Mouse (Mus musculus) intestine, postnatal 0 days (tissue): ENCODE data around the gene Ccl7. TPM values are rescaled to one million over a fixed set of nuclear protein-coding genes. Genes with fewer than 3 reads are reported as not detected.

Experiments
- ATAC-seq: fragments of 200-750 bp; cut with Nextera tagmentation; 2 replicates; pipeline ENCODE4 v1.8.0; 2017; ENCODE audit warnings: mild to moderate bottlenecking, moderate TSS enrichment, moderate library complexity
- H3K27ac ChIP-seq: fragments of 300-500 bp; sonication (generic); 2 replicates; pipeline ENCODE4 v1.5.1; 2014; ENCODE audit warnings: mild to moderate bottlenecking, low read depth, low read length, moderate library complexity
- H3K27me3 ChIP-seq: fragments of 300-500 bp; sonication (generic); replicated peaks from 2 replicates; pipeline ENCODE4 v1.6.1; 2014; ENCODE audit warnings: low read length, mixed read lengths; ENCODE audit not compliant: control insufficient read depth, insufficient read depth
- H3K36me3 ChIP-seq: fragments of 300-500 bp; sonication (generic); 2 replicates; pipeline ENCODE4 v1.6.1; 2014; ENCODE audit warnings: mild to moderate bottlenecking, moderate library complexity; ENCODE audit not compliant: control insufficient read depth, insufficient read depth
- H3K4me1 ChIP-seq: fragments of 300-500 bp; sonication (generic); replicated peaks from 2 replicates; pipeline ENCODE4 v1.6.1; 2014; ENCODE audit warnings: antibody characterized with exemption, low read length, mixed read lengths; ENCODE audit not compliant: control insufficient read depth, insufficient read depth
- H3K4me2 ChIP-seq: fragments of 300-500 bp; sonication (generic); replicated peaks from 2 replicates; pipeline ENCODE4 v1.6.1; 2014; ENCODE audit warnings: low read depth, mild to moderate bottlenecking, moderate library complexity
- H3K4me3 ChIP-seq: fragments of 300-500 bp; sonication (generic); 2 replicates; pipeline ENCODE4 v1.5.1; 2014; ENCODE audit warnings: low read depth, low read length
- H3K9ac ChIP-seq: fragments of 300-500 bp; sonication (generic); 2 replicates; pipeline ENCODE4 v1.6.1; 2014; ENCODE audit warnings: mild to moderate bottlenecking, low read depth, low read length
- H3K9me3 ChIP-seq: fragments of 300-500 bp; sonication (generic); 2 replicates; pipeline ENCODE4 v1.6.1; 2016; ENCODE audit warnings: mixed run types; ENCODE audit not compliant: control insufficient read depth
- CTCF ChIP-seq: sonication (generic); IDR thresholded peaks from 2 replicates; pipeline ENCODE4 v1.5.1; 2016; ENCODE audit warnings: low read depth, mild to moderate bottlenecking, control low read depth, antibody characterized with exemption, moderate library complexity
- WGBS: fragments of 180-500 bp; shearing (Covaris S2); extraction: QIAGEN DNeasy Blood & Tissue Kit; methylation state at CpG from one replicate; pipeline ENCODE4 v1.1.7; 2014; 5-methylcytosine and 5-hydroxymethylcytosine counted together
- polyA plus RNA-seq: library from polyadenylated mRNA; unstranded; fragments of >200 nt; fragmentation: Nextera tagmentation; extraction: Ambion mirVana; gene quantifications from 2 replicates; pipeline ENCODE4 v1.2.1, GENCODE M21; 2015

Ccl7 gene
- polyA plus RNA-seq, 1 experiment from 2014 or later, result 2.6 TPM

DNA sequence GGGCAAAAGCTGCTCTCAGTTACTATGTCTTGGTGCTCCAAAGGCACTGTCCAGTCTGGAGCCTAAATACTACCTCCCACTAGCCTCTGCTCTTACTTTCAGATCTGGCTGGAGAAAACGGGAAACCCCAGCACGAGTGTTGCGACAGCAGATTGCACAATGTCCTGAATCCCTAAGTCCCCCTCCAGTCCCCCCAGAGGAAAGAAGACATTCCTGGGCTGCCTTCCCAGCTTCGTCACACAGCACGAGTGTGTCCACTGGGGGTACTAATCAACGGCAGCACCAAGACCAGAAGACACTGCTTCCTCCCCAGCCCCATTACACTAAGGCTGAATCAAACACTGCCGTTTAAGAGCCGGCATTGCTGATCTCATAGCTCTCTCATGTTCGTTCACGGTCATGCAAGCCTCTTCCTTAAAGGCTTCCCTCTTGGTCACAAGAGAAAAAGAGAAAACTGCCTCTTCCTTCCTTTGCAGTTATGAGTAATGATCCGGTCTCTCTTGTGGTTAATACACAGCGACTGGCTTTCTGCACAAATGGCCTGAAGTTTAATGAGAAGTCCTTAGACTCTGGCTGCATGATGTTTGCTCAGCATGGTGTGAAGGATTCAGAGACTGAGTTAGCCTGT lies 38.6 kb upstream of the Ccl7 start:
- H3K4me3 ChIP-seq, result no peak overlapping the region
- ATAC-seq, result no peak
- H3K4me1 ChIP-seq, result no peaks in the 10 kb centered on the region
- no peak overlapping the region; the same call in 1 of the 2 replicates for H3K4me2 ChIP-seq
- no peak overlapping the region for H3K27ac ChIP-seq
- no peaks in the 10 kb centered on the region for H3K9me3 ChIP-seq
- no peaks in the 10 kb centered on the region for H3K36me3 ChIP-seq
- no peaks in the 10 kb centered on the region for H3K27me3 ChIP-seq
- peak; percentile 18; the same call in 1 of the 2 replicates for TF ChIP-seq CTCF
- no peak overlapping the region for H3K9ac ChIP-seq
- 35% methylated on average over 12 of the region's 12 CpGs for WGBS

DNA sequence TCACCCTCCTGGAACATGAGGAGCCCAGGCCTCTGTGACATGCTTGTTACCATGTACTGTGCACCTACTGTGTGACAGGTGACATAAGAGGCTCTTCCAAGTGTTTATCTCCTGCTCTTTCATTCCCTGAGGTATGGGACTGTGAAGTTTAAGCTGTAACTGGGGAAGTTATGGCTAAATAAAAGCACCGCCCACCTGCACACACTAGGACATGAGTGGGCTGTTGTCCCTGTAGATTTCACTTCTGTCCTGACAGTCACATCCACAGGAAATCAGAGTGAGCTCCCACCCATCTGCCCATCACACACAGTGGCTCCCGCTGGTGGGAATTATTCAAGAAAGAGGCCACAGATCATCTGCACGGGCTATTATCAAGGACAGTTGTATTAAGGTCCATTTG lies 35.4 kb upstream of the Ccl7 start:
- Histone ChIP-seq H3K27me3 (no peaks in the 10 kb centered on the region), H3K9me3 (no peaks in the 10 kb centered on the region), H3K36me3 (no peaks in the 10 kb centered on the region), H3K27ac (no peak overlapping the region), H3K4me1 (no peaks in the 10 kb centered on the region), H3K9ac (no peak overlapping the region), H3K4me3 (no peak overlapping the region), H3K4me2 (no peak overlapping the region)
- WGBS, result 92% methylated on average over 3 of the region's 3 CpGs
- no peak for TF ChIP-seq CTCF
- no peak for ATAC-seq

DNA sequence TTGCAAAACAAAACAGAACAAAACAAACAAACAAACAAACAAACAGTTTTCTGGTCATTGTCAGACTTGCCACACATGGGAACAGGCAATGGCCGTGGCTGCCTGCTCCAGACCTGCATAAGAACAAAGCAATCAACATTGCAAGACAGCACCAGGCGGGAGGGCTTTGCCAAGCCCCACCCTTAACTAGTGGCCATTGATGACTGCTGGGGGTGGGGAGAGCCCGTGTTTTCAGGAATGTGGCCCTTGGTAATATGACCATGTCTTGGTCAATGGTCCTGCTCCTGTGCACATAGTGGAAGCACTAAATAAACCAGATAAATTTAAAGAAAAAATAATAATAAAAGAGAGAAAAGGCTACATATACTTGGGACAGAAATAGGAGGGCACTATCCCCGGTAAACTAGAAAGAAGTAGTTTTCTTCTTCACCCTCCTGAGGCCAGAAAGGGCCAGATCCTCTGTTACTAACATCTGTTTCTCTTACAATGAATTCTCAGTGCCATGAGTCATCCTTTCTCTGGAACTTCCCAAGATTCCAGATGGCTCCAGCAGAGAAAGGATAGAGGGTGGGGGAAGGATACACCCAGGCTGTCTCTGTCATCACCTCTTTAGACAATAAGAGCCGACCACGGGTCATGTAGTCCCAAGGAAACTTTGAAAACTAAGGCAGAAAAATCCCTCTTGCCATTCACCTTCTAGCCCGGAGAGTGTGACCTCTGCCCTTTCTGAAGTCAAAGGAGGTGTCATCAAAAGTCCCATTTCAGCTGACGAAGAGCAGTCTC lies 33.9 kb upstream of the Ccl7 start:
- ATAC-seq, result no peak
- Histone ChIP-seq H3K9me3 (no peaks in the 10 kb centered on the region), H3K4me3 (no peak overlapping the region), H3K27ac (no peak overlapping the region), H3K9ac (no peak overlapping the region), H3K4me1 (no peaks in the 10 kb centered on the region), H3K36me3 (no peaks in the 10 kb centered on the region), H3K4me2 (no peak overlapping the region), H3K27me3 (no peaks in the 10 kb centered on the region)
- no peak for TF ChIP-seq CTCF
- 62% methylated on average over 8 of the region's 8 CpGs for WGBS

DNA sequence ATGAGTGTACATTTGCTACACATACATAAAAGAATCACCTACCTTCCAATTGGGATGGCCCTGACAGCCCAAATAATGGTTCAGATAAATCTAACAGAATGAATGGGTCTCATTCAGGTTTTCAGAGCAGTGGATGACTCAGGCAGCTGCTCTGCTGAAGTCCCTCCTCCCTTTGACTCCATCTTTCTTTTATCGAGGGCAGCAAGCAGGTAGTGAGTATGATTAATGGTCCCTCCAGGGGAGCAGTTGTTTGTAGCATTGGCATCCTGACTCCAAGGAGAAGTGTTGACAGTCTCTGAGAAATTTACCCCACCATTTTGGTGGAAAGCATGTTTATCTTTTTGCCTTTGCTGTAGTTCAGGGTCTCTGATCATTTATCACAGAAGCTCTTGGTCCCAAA lies 31.8 kb upstream of the Ccl7 start:
- ATAC-seq, result no peak
- 33% methylated on average over 1 of the region's 1 CpGs for WGBS
- Histone ChIP-seq H3K27me3 (no peaks in the 10 kb centered on the region), H3K9me3 (no peaks in the 10 kb centered on the region), H3K9ac (no peak overlapping the region), H3K36me3 (no peaks in the 10 kb centered on the region), H3K4me2 (no peak overlapping the region), H3K4me1 (no peaks in the 10 kb centered on the region), H3K27ac (no peak overlapping the region), H3K4me3 (no peak overlapping the region)
- TF ChIP-seq CTCF, result no peak

DNA sequence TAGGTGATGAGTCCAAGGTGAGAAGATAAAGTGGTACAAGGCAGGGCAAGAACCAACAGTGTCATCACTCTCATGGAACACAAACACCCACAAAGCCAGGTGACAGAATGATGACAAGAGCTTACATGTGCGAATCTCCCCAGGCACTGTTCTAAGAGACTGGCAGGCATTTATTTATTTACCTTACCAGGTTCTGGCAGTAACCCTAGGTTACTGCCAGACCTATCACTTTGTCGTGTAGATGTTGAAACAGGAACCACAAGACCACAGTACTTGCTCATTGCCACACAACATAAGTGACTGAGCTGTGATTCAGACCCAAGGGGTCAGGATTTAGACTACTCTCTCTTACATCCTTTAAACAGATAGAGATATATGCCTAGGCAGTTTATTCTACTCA lies 30.4 kb upstream of the Ccl7 start:
- H3K27ac ChIP-seq, result no peak overlapping the region
- no peak for TF ChIP-seq CTCF
- no peak for ATAC-seq
- H3K9ac ChIP-seq, result no peak overlapping the region
- H3K4me2 ChIP-seq, result no peak overlapping the region
- 50% methylated on average over 2 of the region's 2 CpGs for WGBS
- no peaks in the 10 kb centered on the region for H3K9me3 ChIP-seq
- no peaks in the 10 kb centered on the region for H3K4me1 ChIP-seq
- H3K36me3 ChIP-seq, result no peaks in the 10 kb centered on the region
- no peak overlapping the region for H3K4me3 ChIP-seq
- no peaks in the 10 kb centered on the region for H3K27me3 ChIP-seq

DNA sequence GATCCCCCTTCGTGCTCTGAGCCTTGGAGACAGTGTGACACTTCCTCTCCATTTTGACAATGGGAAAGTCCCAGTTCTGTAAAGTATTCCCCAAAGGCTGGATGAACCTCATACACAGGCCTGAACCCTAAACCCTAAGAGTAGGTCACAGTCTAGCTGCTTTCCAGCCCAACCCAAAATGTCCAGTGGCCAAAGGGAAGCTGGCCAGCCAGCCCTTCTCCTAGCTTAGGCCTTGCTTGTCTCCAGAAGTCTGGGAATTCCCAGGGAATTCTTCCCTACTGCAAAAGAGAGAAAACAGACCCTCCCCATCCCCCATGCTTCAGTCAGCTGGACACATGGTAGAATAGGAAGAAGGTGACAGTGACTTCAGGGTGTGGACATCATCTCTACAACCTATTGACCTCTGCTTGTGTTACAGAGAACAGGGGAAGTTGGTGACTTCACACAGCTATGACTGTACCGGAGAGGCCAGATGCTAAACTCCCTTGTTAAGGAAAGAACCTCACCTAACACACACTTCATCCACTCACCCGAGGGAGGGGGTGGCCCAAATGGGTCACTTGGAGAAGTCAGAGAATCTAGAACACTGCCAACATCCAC lies 29.2 kb upstream of the Ccl7 start:
- Histone ChIP-seq H3K9me3 (no peaks in the 10 kb centered on the region), H3K36me3 (no peaks in the 10 kb centered on the region), H3K27ac (no peak overlapping the region), H3K9ac (no peak overlapping the region), H3K4me2 (no peak overlapping the region), H3K4me3 (no peak overlapping the region), H3K27me3 (no peaks in the 10 kb centered on the region), H3K4me1 (no peaks in the 10 kb centered on the region)
- WGBS, result 67% methylated on average over 3 of the region's 3 CpGs
- ATAC-seq, result no peak
- TF ChIP-seq CTCF, result no peak
